Mouse (Mus musculus): ENCODE measurements at regions not wholly inside any gene's neighbourhood (a gene's known extent, or its start where the extent isn't known, plus 50 kb on each side); places are given as distances from the start of the nearest gene placed in this dataset.

DNA sequence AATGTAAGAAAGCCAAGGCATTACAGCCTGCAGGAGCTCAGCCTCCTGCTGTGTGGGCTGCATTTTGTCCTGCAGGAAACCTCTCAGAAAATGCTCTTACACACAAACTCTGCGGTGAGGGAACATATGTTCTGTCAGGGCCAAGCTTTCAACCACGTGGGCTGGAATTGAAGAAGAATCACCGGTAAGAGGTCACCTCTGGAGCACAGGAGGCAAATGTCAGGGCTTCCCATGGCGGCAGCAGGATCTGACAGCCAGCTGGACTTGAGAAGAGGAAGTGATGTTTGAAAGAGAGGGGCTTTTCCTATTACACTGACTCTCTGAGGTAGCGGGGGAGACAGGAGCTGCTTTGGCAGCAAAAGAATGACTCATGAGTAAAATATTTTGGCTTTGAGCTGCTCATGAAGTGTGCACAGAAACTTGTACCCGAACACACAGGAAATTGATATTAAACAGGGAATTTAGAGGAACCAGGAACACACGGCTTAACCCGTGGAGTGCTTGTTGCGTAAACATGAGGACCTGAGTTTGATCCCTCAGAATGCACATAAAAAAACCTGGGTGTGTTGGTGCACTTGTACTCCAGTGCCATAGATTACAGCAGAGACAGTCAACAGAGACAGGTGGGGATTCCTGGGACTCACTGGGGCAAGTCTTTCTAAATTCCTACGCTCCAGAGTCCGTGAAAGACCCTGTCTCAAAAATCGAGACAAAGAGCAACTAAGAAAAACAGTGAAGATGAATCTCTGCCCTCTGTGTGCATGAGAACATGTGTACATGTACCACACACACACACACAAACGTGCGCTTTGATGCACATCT, 848.1 kb upstream of the A1bg start:
- peak; percentile 15 to 16 for DNase-seq (ENCODE audit: low spot score in 2 of 2)

DNA sequence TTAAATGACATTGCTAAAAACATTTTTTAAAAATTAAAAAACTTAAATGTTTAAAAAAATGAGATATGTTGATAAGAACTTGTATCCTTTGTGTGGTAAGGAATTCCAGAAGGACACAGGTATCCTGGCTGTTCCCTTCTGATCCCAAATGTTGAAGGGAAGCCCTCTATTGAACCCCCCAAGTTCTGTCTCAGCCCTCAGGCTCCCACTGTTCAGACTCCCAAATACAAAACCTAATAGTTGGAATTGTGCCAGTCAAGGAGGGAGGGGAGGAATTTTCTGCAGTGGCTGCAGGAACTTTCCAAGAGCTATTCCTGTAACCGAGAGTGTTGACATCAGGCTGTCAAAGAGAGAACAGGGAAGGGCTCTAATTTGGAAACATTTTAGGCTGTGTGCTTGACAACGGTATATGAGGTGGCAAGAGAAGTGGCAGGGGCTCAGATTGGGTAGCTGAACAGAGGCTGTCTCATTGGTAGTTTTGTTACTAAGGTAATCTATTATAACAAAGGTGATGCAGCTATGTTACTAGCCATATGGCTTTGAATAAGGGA, 843.8 kb upstream of the A1bg start:
- no peak for DNase-seq (ENCODE audit: low spot score in 2 of 2)

DNA sequence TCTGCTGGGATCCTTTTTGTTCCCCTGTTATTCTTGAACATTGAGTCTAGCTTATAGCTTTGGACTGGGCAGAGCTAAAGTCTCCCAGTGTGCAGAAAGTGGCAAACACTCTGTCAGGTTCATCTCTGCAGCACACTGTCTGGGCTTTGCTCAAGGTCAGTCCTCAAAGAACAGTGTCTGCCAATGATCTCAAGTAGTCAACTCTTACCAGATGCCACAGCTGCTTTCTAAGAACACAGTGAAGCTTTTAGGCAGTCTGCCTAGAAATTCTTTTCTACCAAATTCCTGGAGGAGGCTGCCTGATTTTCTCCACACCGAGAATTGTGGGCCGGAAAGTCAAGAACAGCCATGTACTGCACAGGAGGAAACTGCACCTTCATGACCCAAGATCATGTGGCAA, 831.0 kb upstream of the A1bg start:
- DNase-seq (ENCODE audit: low spot score in 2 of 2) = no peak

DNA sequence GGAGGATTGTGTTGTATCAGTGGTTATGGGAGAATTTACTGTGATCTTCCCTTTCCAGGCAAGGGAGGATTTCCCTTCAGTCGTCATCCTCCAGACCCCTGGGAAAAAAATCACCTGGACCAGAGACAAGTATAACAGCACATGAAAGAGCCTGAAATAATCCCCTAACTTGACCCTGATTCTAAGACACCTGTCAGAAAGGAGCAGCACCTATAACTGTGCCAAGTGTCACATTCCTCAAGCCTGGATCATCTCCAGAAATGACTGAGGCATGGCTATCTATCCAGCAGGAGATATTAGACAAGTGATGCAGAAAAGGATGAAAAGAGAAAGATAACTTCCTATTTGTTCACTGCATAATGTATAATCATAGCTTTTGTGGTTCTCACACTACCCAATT, 800.9 kb upstream of the A1bg start:
- no peak for DNase-seq (ENCODE audit: low spot score in 2 of 2)

DNA sequence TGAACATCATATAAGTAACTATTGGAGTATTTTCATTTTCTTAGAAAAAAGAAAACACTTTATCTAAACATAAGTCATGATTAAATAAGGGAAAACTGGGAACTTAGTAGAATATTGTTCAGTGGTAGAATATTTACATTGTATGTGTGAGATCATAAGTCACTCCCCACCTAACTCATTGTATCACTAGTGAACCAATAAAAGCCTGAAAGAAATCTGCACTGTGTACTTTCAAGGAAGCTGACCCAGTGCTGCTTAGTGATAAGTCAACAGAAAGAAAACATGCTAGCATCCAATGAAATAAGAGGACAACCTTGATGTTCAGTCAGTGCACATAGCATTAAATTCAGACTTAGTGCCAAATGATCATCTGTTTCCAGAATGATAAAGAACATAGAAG, 795.7 kb upstream of the A1bg start:
- DNase-seq (ENCODE audit: low spot score in 2 of 2) = no peak

DNA sequence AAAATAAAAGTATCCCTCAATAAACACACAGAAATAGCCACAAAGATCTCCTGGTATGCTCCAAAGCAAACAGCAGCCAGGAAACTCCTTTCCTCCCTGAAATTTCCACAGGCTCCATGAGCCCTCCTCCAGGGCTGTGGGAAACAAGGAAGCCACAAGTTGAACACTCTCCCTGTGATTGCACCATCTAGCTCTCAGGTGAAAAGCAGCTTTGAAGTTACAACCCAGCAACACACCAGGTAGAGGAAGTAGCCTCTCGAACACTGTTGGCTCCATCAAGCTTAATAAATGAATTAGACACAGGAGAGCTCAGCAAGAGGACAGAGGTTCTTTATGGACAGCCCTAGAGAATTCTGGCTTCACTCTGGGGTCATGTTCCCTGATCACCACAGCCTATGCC, 794.4 kb upstream of the A1bg start:
- DNase-seq (ENCODE audit: low spot score in 2 of 2) = no peak

DNA sequence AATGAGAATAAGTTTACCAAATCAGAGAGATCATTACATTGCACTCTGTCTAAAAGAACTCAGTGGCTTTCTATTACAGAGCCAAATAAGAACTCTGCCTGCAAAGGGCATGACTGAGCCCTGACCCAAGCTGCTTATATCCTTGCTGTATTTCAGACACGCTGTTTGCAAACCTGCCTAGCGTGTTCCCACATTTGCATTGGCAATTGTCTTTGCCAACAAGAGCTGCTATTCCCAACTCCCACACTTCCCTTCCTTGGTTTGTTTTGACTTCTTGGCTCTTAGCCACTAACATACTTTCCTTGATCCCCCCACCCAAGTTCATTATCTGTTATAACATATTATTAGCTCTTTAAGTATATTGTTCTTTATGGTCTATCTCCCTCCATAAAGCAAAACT, 791.1 kb upstream of the A1bg start:
- no peak for DNase-seq (ENCODE audit: low spot score in 2 of 2)

DNA sequence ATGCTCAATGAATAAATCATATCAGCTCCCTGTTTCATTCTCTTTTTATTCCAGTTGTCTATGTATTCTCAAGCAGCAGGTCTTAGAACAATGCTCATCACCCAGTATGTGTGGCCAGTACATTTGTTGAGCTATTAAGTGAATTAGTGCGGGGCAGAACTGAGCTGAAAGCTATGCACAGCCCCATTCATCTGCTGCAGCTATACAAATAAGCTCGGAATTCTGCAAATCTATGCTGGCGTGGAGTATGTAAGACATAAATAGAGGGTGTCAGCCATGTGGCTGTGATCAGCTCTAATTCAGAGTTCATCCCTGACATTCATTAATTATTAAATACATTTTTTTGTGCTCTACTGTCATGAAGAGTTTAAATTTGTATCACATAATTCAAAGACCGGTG, 786.1 kb upstream of the A1bg start:
- DNase-seq (ENCODE audit: low spot score in 2 of 2) = no peak

DNA sequence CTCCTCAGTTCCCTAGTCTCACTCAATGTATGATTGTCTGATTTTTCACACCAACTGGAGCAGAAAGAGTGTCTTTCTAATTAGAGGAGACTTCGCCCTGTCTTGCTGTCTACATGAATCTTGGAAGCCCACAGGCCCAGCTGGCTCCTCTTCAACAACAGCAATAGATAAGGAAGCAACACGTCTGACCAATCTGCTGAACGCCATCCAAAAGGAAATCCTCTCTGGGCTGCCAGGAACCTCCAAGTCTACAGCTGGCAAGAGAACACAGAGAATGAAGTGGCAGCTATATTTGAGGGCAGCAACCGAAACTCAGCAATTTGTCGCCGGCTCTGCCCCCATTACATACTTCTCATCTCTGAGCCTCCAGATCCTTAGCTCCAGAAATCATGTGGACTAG, 785.1 kb upstream of the A1bg start:
- peak; percentile 8 to 12 for DNase-seq (ENCODE audit: low spot score in 2 of 2)

DNA sequence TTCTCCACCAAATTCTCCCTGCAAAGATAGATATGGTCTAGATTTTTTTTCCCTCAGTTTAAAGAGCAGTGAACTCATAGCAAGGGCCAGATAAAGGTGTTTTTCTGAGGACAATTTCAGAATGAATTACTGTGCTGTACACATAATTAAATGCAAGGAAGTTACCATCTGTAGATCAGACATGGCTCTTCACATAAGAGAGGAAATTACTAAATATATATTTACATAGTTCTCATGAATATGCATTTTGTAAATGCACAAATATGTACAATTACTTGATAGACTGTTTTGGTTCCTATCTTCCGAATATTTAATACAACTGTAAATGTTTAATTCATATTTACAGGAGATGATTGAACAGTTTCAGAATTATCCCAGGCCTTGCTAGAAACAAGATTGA, 769.9 kb upstream of the A1bg start:
- DNase-seq (ENCODE audit: low spot score in 2 of 2) = no peak

DNA sequence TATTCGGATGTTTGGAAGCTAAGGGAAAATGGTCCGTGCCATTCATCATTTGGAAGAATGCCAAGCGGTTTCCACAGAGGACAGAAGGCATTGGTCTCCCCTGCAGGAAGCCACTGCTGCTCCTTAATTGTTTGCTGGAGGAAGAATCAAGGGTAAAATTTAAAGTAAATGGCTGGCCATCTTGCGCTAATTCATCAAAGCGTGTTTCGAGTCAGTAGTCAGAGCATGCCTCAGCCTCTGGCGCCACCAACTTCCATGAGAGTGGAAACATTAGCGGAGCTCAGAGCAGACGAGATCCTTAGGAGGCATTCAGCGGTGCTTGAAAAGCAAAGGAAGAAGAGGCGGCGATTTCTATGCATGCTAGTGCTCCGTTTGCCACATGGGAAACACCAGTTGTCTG, 767.6 kb upstream of the A1bg start:
- DNase-seq (ENCODE audit: low spot score in 2 of 2) = peak; percentile 4 to 5

DNA sequence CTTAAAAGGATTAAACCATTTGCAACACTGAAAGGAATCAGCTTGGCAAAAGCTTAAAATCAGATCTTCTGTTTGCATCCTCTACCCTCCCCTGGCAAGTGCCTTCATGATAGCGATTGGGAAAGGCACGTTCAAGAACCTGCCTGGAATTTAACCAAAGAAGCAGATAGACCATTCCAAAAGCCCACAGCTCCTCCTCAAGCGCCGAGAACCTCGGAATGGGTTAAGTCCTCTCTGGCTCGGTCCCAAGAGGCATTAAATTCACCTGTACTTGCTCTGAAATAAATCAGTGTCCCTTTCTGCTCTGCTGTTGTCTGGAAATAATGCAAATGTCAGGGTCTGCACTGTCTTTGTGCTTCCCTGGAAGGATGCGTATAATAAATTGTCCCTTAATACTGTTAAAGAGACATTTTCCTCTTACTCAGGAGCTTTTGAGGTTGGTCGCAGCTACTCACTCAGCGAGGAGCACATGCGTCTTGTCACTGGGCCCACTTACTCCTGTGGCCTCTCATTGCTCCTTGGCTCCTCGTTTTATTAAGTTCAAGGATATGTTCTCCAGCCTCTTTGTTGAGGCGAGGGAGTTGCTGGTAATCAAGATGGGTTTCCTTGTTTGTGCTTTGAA, 767.1 kb upstream of the A1bg start:
- no peak for DNase-seq (ENCODE audit: low spot score in 2 of 2)

DNA sequence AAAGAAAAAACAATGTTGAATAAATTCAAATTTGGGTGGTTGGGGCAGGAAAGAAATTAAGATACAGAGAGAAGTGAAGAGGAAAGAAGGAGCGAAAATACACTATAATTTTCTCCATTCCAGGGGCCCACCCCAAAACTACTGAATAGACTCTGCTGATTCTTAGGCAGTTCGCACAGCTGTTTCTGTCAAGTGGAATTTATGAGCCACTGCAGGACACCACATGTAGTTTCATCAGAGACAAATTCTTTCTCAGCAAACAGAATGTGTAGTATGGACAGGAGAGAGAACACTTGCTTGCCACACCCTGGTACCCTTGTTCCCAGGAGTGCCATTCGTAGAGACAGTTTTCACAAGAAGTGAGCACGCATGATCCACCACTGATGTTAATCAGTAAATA, 760.2 kb upstream of the A1bg start:
- no peak for DNase-seq (ENCODE audit: low spot score in 2 of 2)

DNA sequence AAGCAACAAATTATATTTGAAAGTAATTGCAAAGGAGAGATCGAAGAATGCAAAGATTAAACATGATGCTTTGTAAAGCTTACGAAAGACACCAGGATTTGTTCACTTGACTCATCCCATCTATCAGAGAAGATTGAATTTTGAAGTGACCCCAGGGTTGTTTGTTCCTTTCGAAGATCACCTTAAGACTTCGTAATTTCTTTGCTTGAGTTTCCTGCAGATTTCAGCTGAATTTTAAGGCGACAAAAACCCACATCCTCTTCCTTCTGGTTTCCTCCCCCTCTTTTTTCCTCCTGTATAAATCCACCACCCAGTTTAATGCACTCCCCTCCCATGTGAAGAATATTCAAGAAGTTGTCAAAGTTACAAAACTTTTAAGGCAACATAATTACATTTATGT, 747.7 kb upstream of the A1bg start:
- no peak for DNase-seq (ENCODE audit: low spot score in 2 of 2)

DNA sequence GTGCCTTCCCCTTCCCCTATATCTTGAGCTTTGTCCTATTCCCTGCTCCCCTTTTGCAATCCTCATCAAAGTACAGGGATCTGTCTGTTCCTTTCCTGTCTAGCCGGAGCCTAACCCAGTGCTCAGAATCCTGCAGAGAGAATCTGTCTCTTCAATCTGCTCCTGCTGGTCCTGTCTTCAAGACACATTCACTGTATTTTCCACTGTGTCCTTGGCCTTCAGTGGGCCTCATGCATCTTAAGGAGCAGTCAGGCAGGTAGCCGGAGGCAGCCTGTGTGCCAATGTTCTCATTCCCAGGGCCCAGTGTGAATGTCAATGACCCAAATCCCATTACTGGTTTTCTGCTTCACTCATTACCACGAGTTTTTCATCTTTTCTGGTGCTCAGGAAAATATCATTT, 737.8 kb upstream of the A1bg start:
- no peak for DNase-seq (ENCODE audit: low spot score in 2 of 2)

DNA sequence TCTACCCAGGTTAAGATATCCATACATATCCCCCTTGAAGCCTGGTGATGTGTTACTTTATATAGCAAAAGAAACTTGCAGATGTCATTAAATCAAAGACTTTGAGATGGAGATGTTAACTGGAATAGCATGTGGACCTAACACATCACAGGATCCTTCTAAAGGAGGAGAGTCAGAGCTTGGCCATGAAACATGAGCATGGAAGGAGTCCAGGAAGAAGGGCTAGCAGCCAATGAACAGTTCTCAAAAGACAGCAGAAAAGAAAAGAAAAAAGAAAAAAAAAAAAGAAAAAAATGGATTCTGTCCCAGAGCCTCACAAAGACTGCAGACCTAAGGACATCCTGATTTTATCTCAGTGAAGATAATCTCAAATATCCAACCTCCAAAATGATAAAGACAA, 734.1 kb upstream of the A1bg start:
- DNase-seq (ENCODE audit: low spot score in 2 of 2) = no peak

DNA sequence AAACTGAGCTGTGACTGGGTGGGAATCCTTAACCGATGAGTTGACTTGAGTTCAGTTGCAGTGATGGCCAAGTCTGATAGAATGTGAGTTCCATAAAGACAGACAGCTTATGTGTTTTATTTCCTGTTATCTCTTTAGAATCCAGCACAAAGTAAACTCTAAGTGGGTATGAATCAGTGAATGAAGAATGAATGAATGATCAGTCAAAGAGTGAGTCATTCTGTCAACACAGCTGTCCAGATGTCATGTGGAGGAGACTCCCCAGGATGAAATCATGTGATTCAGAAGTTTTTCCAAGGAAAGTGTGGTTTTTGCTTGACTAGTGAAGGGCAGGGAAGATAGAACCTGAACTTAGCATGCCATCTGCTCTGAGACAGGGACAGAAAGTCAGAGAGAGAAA, 732.0 kb upstream of the A1bg start:
- no peak for DNase-seq (ENCODE audit: low spot score in 2 of 2)

DNA sequence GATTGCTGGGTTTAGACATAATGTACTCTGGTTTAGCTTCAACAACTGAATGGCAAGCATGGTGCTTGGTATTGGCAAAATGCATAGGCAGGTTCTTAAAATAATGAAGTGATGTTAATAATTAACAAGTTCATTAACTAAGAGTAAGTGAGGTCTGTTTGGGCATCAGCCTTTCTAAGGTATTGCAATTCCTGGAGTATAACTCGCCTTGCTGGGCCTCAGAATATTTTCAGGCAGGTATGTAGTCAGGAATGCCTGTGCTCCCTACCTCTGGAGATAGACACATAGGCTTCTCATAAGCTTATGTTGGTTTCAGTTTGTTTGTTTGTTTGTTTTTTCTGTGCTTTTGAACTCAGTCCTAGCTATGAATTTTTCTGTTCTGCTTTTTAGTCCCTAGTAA, 731.0 kb upstream of the A1bg start:
- DNase-seq (ENCODE audit: low spot score in 2 of 2) = no peak

DNA sequence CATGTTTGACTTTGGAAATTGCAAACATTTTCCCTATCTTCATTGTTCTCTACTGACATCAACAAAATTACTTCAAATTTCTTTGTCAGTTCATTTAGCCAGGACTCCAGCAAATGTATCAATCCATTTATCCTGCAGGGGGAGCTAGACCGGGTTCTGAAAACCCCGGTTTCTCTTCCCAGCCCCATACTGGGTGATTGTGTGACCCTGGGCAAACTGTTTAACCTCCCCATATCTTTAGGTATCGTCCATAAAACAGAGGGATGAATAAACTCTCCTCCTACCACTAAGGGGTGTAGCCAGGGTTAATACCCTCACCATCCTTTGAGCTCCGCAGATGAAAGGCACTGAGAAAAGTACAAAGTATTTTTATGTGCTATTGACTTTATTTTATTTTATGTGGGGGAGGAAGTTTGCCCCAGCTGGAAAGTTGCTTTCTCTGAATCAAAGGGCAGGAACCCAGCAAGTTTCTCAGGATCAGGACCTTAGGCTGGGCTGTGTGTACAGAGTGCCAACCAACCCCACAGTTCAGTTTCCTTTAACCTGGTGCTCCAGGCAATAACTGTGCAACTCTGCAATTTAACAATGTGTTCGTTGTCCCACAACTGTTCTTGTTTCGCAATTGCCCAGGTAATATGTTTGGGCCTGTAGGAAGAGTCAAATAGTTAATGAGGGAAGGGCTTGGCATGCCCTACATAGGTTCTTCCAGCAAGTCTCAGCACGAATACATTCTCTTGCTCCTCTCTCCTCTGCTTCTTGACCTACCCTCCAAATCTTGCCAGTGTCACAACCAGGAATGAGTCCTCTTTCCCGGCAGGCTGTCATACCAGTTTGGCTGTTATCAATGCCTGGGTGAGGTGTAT, 696.1 kb upstream of the A1bg start:
- no peak for DNase-seq (ENCODE audit: low spot score in 2 of 2)

DNA sequence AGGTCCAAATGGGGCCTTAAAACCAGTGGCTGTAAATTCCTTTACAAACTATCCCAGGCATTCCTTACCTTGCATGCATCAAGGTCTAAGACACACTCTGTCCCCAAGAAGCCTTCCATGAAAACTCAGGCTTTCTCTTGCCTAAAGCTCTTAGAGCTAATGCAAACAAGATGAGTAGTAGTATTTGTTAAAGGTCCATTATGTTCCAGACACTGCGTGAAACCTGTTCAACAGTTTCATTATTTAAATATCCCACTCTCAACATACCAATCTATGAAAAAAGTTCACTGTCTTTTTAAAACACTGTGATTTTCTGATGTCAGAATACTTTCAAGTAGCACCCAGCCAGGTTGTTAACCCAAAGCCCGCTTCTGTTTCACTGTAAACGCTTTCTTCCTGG, 687.9 kb upstream of the A1bg start:
- no peak for DNase-seq (ENCODE audit: low spot score in 2 of 2)

DNA sequence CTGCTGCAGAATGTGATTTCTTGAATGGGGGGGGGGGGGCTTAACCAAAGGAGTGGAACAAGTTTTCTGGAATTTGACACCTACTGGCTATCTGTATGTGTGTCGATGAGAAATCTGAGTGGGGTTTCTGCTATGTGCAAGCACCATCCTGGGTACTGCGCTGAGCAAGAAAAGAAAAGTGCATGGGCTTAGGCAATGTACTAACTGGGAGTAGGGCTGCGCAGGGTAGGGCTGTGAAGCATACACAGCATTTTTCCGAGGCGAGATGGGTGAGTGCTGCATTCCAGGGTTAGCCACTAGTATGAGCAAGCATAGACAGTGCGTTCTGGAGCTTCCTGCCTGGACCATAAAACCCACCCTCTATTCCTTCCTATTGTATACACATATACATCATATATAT, 686.8 kb upstream of the A1bg start:
- no peak for DNase-seq (ENCODE audit: low spot score in 2 of 2)

DNA sequence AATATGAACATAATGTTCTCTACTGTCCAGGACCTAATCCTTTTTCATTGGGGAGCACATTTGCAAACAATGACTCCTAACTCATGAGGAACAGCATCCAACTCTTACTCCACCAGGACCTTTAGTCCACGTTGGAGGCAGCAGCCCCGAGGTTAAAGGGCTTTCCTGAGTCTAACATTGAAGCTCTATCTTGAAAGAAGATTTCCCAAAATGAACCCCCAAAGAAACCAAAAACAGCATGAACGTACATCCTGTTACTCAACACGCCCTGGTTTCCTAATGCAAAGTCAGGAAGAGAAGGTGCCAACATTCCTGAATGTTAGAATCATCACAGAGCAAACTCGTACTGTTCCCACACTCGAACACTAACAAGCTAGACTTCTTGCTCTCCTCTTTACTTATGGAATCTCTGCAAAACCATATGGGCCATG, 685.5 kb upstream of the A1bg start:
- no peak for DNase-seq (ENCODE audit: low spot score in 2 of 2)
